Mouse (Mus musculus) limb, embryonic 12.5 days (tissue): ENCODE measurements around the gene Sbno2. TPM values are rescaled to one million over a fixed set of nuclear protein-coding genes. Genes with fewer than 3 reads are reported as not detected.

Experiments used
- ATAC-seq: fragments of 200-750 bp; cut with Nextera tagmentation; 2 replicates; pipeline ENCODE4 v1.8.0; 2017; ENCODE audit warnings: low read depth, moderate TSS enrichment; ENCODE audit not compliant: insufficient number of reproducible peaks, insufficient read depth, low FRiP score, low TSS enrichment
- H3K27ac ChIP-seq: fragments of 300-500 bp; sonication (generic); 2 replicates; pipeline ENCODE4 v1.5.1; 2016; ENCODE audit warnings: mild to moderate bottlenecking, moderate library complexity
- H3K27me3 ChIP-seq: fragments of 300-500 bp; sonication (generic); 2 replicates; pipeline ENCODE4 v1.6.1; 2016; ENCODE audit warnings: mild to moderate bottlenecking, moderate library complexity
- H3K36me3 ChIP-seq: fragments of 300-500 bp; sonication (generic); 2 replicates; pipeline ENCODE4 v1.6.1; 2016; ENCODE audit warnings: mild to moderate bottlenecking, moderate library complexity
- H3K4me1 ChIP-seq: fragments of 300-500 bp; sonication (generic); replicated peaks from 2 replicates; pipeline ENCODE4 v1.6.1; 2016
- H3K4me2 ChIP-seq: fragments of 300-500 bp; sonication (generic); 2 replicates; pipeline ENCODE4 v1.6.1; 2016; ENCODE audit warnings: mild to moderate bottlenecking, moderate library complexity
- H3K4me3 ChIP-seq: fragments of 300-500 bp; sonication (generic); replicated peaks from 2 replicates; pipeline ENCODE4 v1.5.1; 2016; ENCODE audit warnings: mild to moderate bottlenecking
- H3K9ac ChIP-seq: fragments of 300-500 bp; sonication (generic); replicated peaks from 2 replicates; pipeline ENCODE4 v1.6.1; 2016; ENCODE audit warnings: mild to moderate bottlenecking, moderate library complexity
- H3K9me3 ChIP-seq: fragments of 300-500 bp; sonication (generic); 2 replicates; pipeline ENCODE4 v1.6.1; 2016; ENCODE audit warnings: mild to moderate bottlenecking, moderate library complexity
- WGBS: fragments of 180-500 bp; shearing (Covaris S2); methylation state at CpG from one replicate; pipeline ENCODE4 v1.1.7; 2016; 5-methylcytosine and 5-hydroxymethylcytosine counted together
- polyA plus RNA-seq: library from polyadenylated mRNA; unstranded; fragments of >200 nt; fragmentation: Nextera tagmentation; extraction: Ambion mirVana; gene quantifications from 2 replicates; pipeline ENCODE4 v1.2.1, GENCODE M21; 2016

Sbno2 gene
- polyA plus RNA-seq, 1 experiment from 2014 or later = 13.9 TPM

DNA sequence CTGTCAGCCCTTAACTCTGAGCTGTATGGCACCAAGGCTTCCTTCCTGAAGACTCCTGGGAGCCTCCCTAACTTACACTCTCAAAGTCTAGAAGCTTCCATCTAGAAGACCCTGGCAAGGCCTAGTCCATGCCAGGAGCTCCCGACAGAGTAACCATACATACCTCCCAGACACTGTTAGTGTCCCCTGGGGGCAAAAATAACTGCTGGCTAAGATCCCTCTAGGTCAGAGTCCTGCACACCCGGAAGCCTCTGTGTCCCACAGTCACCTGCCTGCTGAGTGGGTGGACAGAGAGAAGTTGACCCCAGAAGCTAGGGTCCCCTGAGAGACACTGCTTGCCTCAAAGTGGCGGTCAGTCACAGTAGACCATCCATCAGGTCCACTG lies 33.9 kb downstream of the Sbno2 start:
- Histone ChIP-seq H3K9ac (no peak overlapping the region; the same call in 1 of the 2 replicates), H3K4me3 (no peak overlapping the region), H3K9me3 (no peaks in the 10 kb centered on the region), H3K4me1 (peaks cover 22% of the 10 kb centered on the region), H3K27me3 (no peaks in the 10 kb centered on the region), H3K4me2 (no peak overlapping the region), H3K36me3 (peaks cover 4% of the 10 kb centered on the region; the same call in 1 of the 2 replicates), H3K27ac (peak overlapping the region; percentile 70)
- 81% methylated on average over 3 of the region's 3 CpGs for WGBS
- ATAC-seq = no peak

DNA sequence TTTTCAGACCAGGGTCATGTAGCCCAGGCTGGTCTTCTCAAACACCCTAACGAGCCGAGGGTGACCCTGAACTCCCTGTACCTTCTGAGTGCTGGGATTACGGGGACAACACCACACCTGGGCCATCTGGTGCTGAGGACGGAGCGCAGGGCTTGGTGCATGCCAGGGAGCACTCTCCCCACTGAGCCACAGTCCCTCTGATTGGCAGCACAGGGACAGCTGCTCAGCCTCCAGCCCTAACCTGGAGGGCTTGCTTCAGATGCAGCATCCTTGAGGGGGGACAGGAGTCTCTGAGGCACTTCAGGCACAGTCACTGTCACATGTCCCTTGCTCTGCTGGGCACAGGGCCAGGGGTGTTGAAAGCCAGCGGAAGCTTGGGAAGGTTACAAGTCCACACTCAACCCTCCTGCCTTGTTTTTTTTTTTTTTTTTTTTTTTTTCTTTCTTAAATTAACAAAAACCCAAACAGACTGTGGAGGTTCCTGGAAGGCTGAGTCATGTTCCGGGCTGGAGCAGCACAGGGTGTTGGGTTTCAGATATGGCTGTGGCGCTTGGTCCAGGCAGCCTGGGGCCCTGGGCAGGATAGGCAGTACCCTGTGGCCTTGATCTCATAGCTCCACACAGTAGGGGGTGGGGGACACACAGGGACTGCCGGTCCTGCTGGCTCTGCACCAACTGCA lies 34.4 kb downstream of the Sbno2 start:
- H3K4me1 ChIP-seq = peaks cover 22% of the 10 kb centered on the region
- peaks cover 9% of the 10 kb centered on the region; the same call in 1 of the 2 replicates for H3K36me3 ChIP-seq
- H3K27me3 ChIP-seq = no peaks in the 10 kb centered on the region
- ATAC-seq = 0 out of 2 replicates have a peak, but pooled peaks have one; percentile 53
- peak overlapping the region; percentile 70 for H3K27ac ChIP-seq
- WGBS = 53% methylated on average over 9 of the region's 9 CpGs
- H3K9me3 ChIP-seq = no peaks in the 10 kb centered on the region
- H3K9ac ChIP-seq = no peak overlapping the region; the same call in 1 of the 2 replicates
- no peak overlapping the region for H3K4me2 ChIP-seq
- H3K4me3 ChIP-seq = no peak overlapping the region

GRCm38 (mm10) chr10:80069948-80070450 lies 35.4 kb downstream of the Sbno2 start:
- WGBS = 90% methylated on average over 4 of the region's 4 CpGs
- no peak overlapping the region for H3K27ac ChIP-seq
- no peak overlapping the region for H3K4me3 ChIP-seq
- H3K4me2 ChIP-seq = no peak overlapping the region
- peaks cover 15% of the 10 kb centered on the region; the same call in 1 of the 2 replicates for H3K36me3 ChIP-seq
- H3K9ac ChIP-seq = no peak overlapping the region
- peaks cover 15% of the 10 kb centered on the region for H3K4me1 ChIP-seq
- no peaks in the 10 kb centered on the region for H3K27me3 ChIP-seq
- no peak for ATAC-seq
- H3K9me3 ChIP-seq = no peaks in the 10 kb centered on the region

GRCm38 (mm10) chr10:80069251-80069650 lies 36.1 kb downstream of the Sbno2 start:
- WGBS = 90% methylated on average over 6 of the region's 7 CpGs
- no peak for ATAC-seq

GRCm38 (mm10) chr10:80063877-80064650 lies 41.3 kb downstream of the Sbno2 start:
- Histone ChIP-seq H3K4me3 (no peak overlapping the region), H3K9me3 (no peaks in the 10 kb centered on the region), H3K27me3 (no peaks in the 10 kb centered on the region), H3K4me1 (no peaks in the 10 kb centered on the region), H3K27ac (no peak overlapping the region), H3K36me3 (peaks cover 73% of the 10 kb centered on the region), H3K9ac (no peak overlapping the region), H3K4me2 (no peak overlapping the region)
- ATAC-seq = no peak
- WGBS = 70% methylated on average over 23 of the region's 23 CpGs

More at GRCm38 (mm10) chr10:80069251-80069650, 36.1 kb downstream of the Sbno2 start:
- Histone ChIP-seq H3K4me2 (no peak overlapping the region), H3K9me3 (no peaks in the 10 kb centered on the region), H3K9ac (no peak overlapping the region), H3K4me1 (peaks cover 12% of the 10 kb centered on the region), H3K27me3 (no peaks in the 10 kb centered on the region), H3K36me3 (peaks cover 22% of the 10 kb centered on the region), H3K27ac (no peak overlapping the region), H3K4me3 (no peak overlapping the region)

GRCm38 (mm10) chr10:80063104-80063503 lies 42.3 kb downstream of the Sbno2 start:
- Histone ChIP-seq H3K4me1 (no peaks in the 10 kb centered on the region), H3K4me2 (no peak overlapping the region), H3K9ac (no peak overlapping the region), H3K27me3 (no peaks in the 10 kb centered on the region), H3K9me3 (no peaks in the 10 kb centered on the region), H3K36me3 (peaks cover 83% of the 10 kb centered on the region), H3K27ac (no peak overlapping the region), H3K4me3 (no peak overlapping the region)
- ATAC-seq = no peak
- 93% methylated on average over 5 of the region's 5 CpGs for WGBS

- Histone ChIP-seq H3K9me3 (no peaks in the 10 kb centered on the region), H3K4me3 (no peak overlapping the region), H3K9ac (no peak overlapping the region; the same call in 1 of the 2 replicates), H3K4me1 (peaks cover 16% of the 10 kb centered on the region), H3K27me3 (no peaks in the 10 kb centered on the region), H3K27ac (no peak overlapping the region), H3K4me2 (no peak overlapping the region), H3K36me3 (peaks cover 77% of the 10 kb centered on the region)
- 79% methylated on average over 30 of the region's 30 CpGs for WGBS
- no peak for ATAC-seq
These were observed 47.6 kb downstream of the Sbno2 start for GRCm38 (mm10) chr10:80057683-80058326.

GRCm38 (mm10) chr10:80056976-80057682 lies 48.2 kb downstream of the Sbno2 start:
- peaks cover 16% of the 10 kb centered on the region for H3K4me1 ChIP-seq
- no peaks in the 10 kb centered on the region for H3K9me3 ChIP-seq
- 92% methylated on average over 27 of the region's 27 CpGs for WGBS
- H3K9ac ChIP-seq = no peak overlapping the region
- peaks cover 70% of the 10 kb centered on the region for H3K36me3 ChIP-seq
- ATAC-seq = no peak
- no peak overlapping the region for H3K27ac ChIP-seq
- no peaks in the 10 kb centered on the region for H3K27me3 ChIP-seq
- no peak overlapping the region for H3K4me3 ChIP-seq
- no peak overlapping the region for H3K4me2 ChIP-seq

DNA sequence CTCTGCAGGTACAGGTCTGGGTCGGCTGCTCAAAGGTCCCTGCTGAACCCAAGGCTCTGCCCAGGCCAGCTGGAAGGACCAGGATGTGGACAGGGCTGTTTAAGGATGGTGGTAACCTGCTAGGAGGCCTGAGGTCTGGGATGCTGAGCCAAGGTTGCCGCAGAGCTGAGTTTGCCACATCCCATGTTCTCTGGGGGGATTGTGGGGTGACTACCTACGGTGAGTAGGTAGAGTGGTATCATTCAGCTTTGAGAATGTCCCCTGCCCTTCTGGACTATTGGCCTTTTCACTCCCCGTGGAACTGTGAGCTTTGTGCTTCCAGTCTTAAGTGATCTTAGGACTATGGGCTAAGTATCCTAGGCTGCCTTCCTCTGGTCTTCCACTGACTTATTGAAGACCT lies 48.9 kb downstream of the Sbno2 start:
- Histone ChIP-seq H3K27ac (no peak overlapping the region), H3K4me1 (peaks cover 16% of the 10 kb centered on the region), H3K4me2 (no peak overlapping the region), H3K4me3 (no peak overlapping the region), H3K27me3 (no peaks in the 10 kb centered on the region), H3K36me3 (peaks cover 64% of the 10 kb centered on the region), H3K9me3 (no peaks in the 10 kb centered on the region), H3K9ac (no peak overlapping the region)
- WGBS = 90% methylated on average over 4 of the region's 4 CpGs
- no peak for ATAC-seq

- Histone ChIP-seq H3K4me3 (no peak overlapping the region), H3K36me3 (peaks cover 58% of the 10 kb centered on the region), H3K27ac (no peak overlapping the region), H3K9ac (no peak overlapping the region; the same call in 1 of the 2 replicates), H3K9me3 (no peaks in the 10 kb centered on the region), H3K27me3 (no peaks in the 10 kb centered on the region), H3K4me2 (0 out of 2 replicates have a peak overlapping the region, but pooled peaks have one; percentile 77), H3K4me1 (peaks cover 18% of the 10 kb centered on the region)
- no peak for ATAC-seq
- 85% methylated on average over 10 of the region's 10 CpGs for WGBS
These were observed 49.5 kb downstream of the Sbno2 start for GRCm38 (mm10) chr10:80055891-80056290.
